In genomic region chr1:89844064-89844463, GRCm38 (mm10) we compare ENCODE assay signal across 14 mouse cellular contexts.
DNase-seq lines count a peak whose midpoint lies in the region; ATAC-seq and TF ChIP-seq lines count a peak whose summit lies in the region.
"Had no signal": no experiment of that assay in that cellular context is flagged by ENCODE, and none has a peak within 500 bp of the region (broad histone marks: within the 10 kb centered on the region; RNA-seq: fewer than 3 reads in every experiment).

No protein-coding gene starts in this region.

- DNase-seq in forebrain, postnatal 0 days, result no peak
- no peak for DNase-seq in liver, embryonic 11.5 days (ENCODE audit: low spot score)
- DNase-seq in NIH3T3 (ENCODE audit: low read depth), result peak; percentile 20
- no peak for DNase-seq in testis, postnatal 14 days (ENCODE audit: low spot score)
- no peak for DNase-seq in ovary, adult 18-20 months (ENCODE audit: low spot score)
- DNase-seq: adrenal gland, postnatal 25 days; cerebellum, adult 18-20 months; kidney, adult 18-20 months; lung, adult 2 months had no signal

- WGBS in forebrain, postnatal 0 days, result 79% methylated on average over 9 of the region's 9 CpGs
- WGBS in forebrain, embryonic 15.5 days, result 77% methylated on average over 9 of the region's 9 CpGs
- WGBS in liver, embryonic 11.5 days, result 51% methylated on average over 9 of the region's 9 CpGs
- WGBS in liver, embryonic 12.5 days (ENCODE audit: insufficient replicate concordance), result 41% methylated on average over 9 of the region's 9 CpGs

- H3K9me3 ChIP-seq in forebrain, postnatal 0 days (ENCODE audit: low read length), result no peaks in the 10 kb centered on the region
- no peaks in the 10 kb centered on the region for H3K9me3 ChIP-seq in forebrain, embryonic 15.5 days
- no peaks in the 10 kb centered on the region for H3K9me3 ChIP-seq in liver, embryonic 11.5 days (ENCODE audit: control insufficient read depth, low read length)
- H3K9me3 ChIP-seq in liver, embryonic 12.5 days (replicated peaks), result no peaks in the 10 kb centered on the region
- H3K9me3 ChIP-seq: heart, embryonic 10.5 days; midbrain, embryonic 12.5 days had no signal

- H3K4me3 ChIP-seq in forebrain, postnatal 0 days (ENCODE audit: low read depth, low read length), result no peak overlapping the region
- H3K4me3 ChIP-seq in forebrain, embryonic 15.5 days, result no peak overlapping the region
- H3K4me3 ChIP-seq in liver, embryonic 11.5 days (ENCODE audit: low read depth, low read length), result no peak overlapping the region
- no peak overlapping the region for H3K4me3 ChIP-seq in liver, embryonic 12.5 days
- H3K4me3 ChIP-seq: heart, embryonic 10.5 days; midbrain, embryonic 12.5 days had no signal

- peak; percentile 55 for TF ChIP-seq CTCF in forebrain, postnatal 0 days (IDR thresholded peaks at IDR 0.05; ENCODE audit: low read depth)

- no peak overlapping the region for H3K9ac ChIP-seq in forebrain, postnatal 0 days
- H3K9ac ChIP-seq in forebrain, embryonic 15.5 days (replicated peaks), result no peak overlapping the region
- no peak overlapping the region for H3K9ac ChIP-seq in liver, embryonic 11.5 days (ENCODE audit: low read depth, low read length)
- H3K9ac ChIP-seq in liver, embryonic 12.5 days, result no peak overlapping the region
- H3K9ac ChIP-seq: midbrain, embryonic 12.5 days had no signal

- no peak overlapping the region for H3K4me2 ChIP-seq in forebrain, postnatal 0 days (ENCODE audit: low read depth)
- H3K4me2 ChIP-seq in forebrain, embryonic 15.5 days (replicated peaks), result no peak overlapping the region
- H3K4me2 ChIP-seq in liver, embryonic 11.5 days, result no peak overlapping the region
- H3K4me2 ChIP-seq in liver, embryonic 12.5 days, result no peak overlapping the region
- H3K4me2 ChIP-seq: midbrain, embryonic 12.5 days had no signal

- H3K27ac ChIP-seq in forebrain, postnatal 0 days (ENCODE audit: low read depth, low read length), result no peak overlapping the region
- H3K27ac ChIP-seq in forebrain, embryonic 15.5 days (replicated peaks), result no peak overlapping the region
- no peak overlapping the region for H3K27ac ChIP-seq in liver, embryonic 11.5 days (ENCODE audit: low read depth, low read length)
- H3K27ac ChIP-seq in liver, embryonic 12.5 days, result no peak overlapping the region
- H3K27ac ChIP-seq: heart, embryonic 10.5 days; midbrain, embryonic 12.5 days had no signal

- H3K27me3 ChIP-seq in forebrain, postnatal 0 days (ENCODE audit: insufficient read depth, low read length), result no peaks in the 10 kb centered on the region
- H3K27me3 ChIP-seq in forebrain, embryonic 15.5 days, result no peaks in the 10 kb centered on the region
- no peaks in the 10 kb centered on the region for H3K27me3 ChIP-seq in liver, embryonic 11.5 days (replicated peaks; ENCODE audit: control insufficient read depth, insufficient read depth, low read length)
- H3K27me3 ChIP-seq in liver, embryonic 12.5 days (replicated peaks), result no peaks in the 10 kb centered on the region

- ATAC-seq in forebrain, postnatal 0 days, result no peak
- ATAC-seq in forebrain, embryonic 15.5 days (replicated peaks), result no peak
- peak; percentile 29; the same call in 1 of the 2 replicates for ATAC-seq in liver, embryonic 11.5 days (replicated peaks; ENCODE audit: low FRiP score)
- ATAC-seq in liver, embryonic 12.5 days, result no peak
- peak; percentile 82 for ATAC-seq in megakaryocyte-erythroid progenitor cell, adult 5-6 weeks (replicated peaks; ENCODE audit: low FRiP score, low TSS enrichment, poor library complexity, severe bottlenecking)

- peaks cover 14% of the 10 kb centered on the region; the same call in 1 of the 2 replicates for H3K4me1 ChIP-seq in forebrain, postnatal 0 days (ENCODE audit: insufficient read depth)
- peaks cover 31% of the 10 kb centered on the region for H3K4me1 ChIP-seq in forebrain, embryonic 15.5 days
- no peaks in the 10 kb centered on the region for H3K4me1 ChIP-seq in liver, embryonic 11.5 days (replicated peaks; ENCODE audit: control insufficient read depth, insufficient read depth, low read length)
- peaks cover 5% of the 10 kb centered on the region; the same call in 1 of the 2 replicates for H3K4me1 ChIP-seq in liver, embryonic 12.5 days
- H3K4me1 ChIP-seq: heart, embryonic 10.5 days had no signal

- peaks cover 30% of the 10 kb centered on the region; the same call in 1 of the 2 replicates for H3K36me3 ChIP-seq in forebrain, postnatal 0 days (ENCODE audit: insufficient read depth)
- H3K36me3 ChIP-seq in forebrain, embryonic 15.5 days, result peaks cover 7% of the 10 kb centered on the region; the same call in 1 of the 2 replicates
- H3K36me3 ChIP-seq in liver, embryonic 11.5 days (ENCODE audit: control insufficient read depth, insufficient read depth, low read length), result no peaks in the 10 kb centered on the region; the same call in 1 of the 2 replicates
- 0 out of 2 replicates have a peak, but pooled peaks cover 2% of the 10 kb centered on the region for H3K36me3 ChIP-seq in liver, embryonic 12.5 days

Comparison
In these comparisons a context has a peak if more than half of its experiments do, and no peak if none do; other contexts are left out.
1. ATAC-seq: peak in liver, embryonic 11.5 days (single experiment) and megakaryocyte-erythroid progenitor cell, adult 5-6 weeks (single experiment); none in forebrain, postnatal 0 days (single experiment), forebrain, embryonic 15.5 days (single experiment) and liver, embryonic 12.5 days (single experiment).